Mouse (Mus musculus) ES-E14 (cell line): ENCODE results near the gene Dnah1. TPM values are rescaled to one million over a fixed set of nuclear protein-coding genes. Genes with fewer than 3 reads are reported as not detected.
A peak's percentile ranks its signal among the peaks of the same experiment; 100 is the strongest.

Experiments used
- DNase-seq: peaks from one replicate; pipeline ENCODE4 v3.0.0-alpha.2; 2013; ENCODE audit warnings: low read depth, low spot score
- H3K27ac ChIP-seq: 2 replicates; pipeline ENCODE4 v1.5.1; 2012; ENCODE audit warnings: low read depth, mild to moderate bottlenecking, low read length, moderate library complexity, mixed read lengths; ENCODE audit not compliant: poor library complexity, insufficient read depth, severe bottlenecking
- H3K36me3 ChIP-seq: 2 replicates; pipeline ENCODE4 v1.6.1; 2012; ENCODE audit warnings: mild to moderate bottlenecking, low read length, moderate library complexity, mixed read lengths; ENCODE audit not compliant: control insufficient read depth, poor library complexity, insufficient read depth, severe bottlenecking
- H3K4me1 ChIP-seq, 2 experiments: fragments of 150-350 bp in 1 of 2; sonication (generic) in 1 of 2; 2 replicates each; pipeline ENCODE4 v1.6.1; 2012; ENCODE audit warnings: low read length in 2 of 2, mild to moderate bottlenecking in 1 of 2, mixed read lengths in 1 of 2; ENCODE audit not compliant: control insufficient read depth in 2 of 2, insufficient read depth in 2 of 2, poor library complexity in 1 of 2
- H3K4me3 ChIP-seq, 2 experiments: fragments of 150-350 bp in 1 of 2; sonication (generic) in 1 of 2; 2 replicates each; pipeline ENCODE4 v1.5.1; 2012; ENCODE audit warnings: low read length in 2 of 2, low read depth in 1 of 2, mild to moderate bottlenecking in 1 of 2, mixed read lengths in 1 of 2; ENCODE audit not compliant: insufficient read depth in 1 of 2, poor library complexity in 1 of 2, severe bottlenecking in 1 of 2
- H3K9ac ChIP-seq: 2 replicates; pipeline ENCODE4 v1.6.1; 2012; ENCODE audit warnings: low read depth, mild to moderate bottlenecking, low read length, mixed read lengths; ENCODE audit not compliant: poor library complexity, insufficient read depth, severe bottlenecking
- H3K9me3 ChIP-seq: fragments of 150-350 bp; sonication (generic); 2 replicates; pipeline ENCODE4 v1.6.1; 2012; ENCODE audit warnings: low read depth, mild to moderate bottlenecking, low read length; ENCODE audit not compliant: control insufficient read depth, insufficient read depth
- CHD2 ChIP-seq: IDR thresholded peaks from 2 replicates; pipeline ENCODE4 v1.6.1; 2014; ENCODE audit warnings: mild to moderate bottlenecking, low read depth, low read length, inconsistent platforms
- HCFC1 ChIP-seq: IDR thresholded peaks from 2 replicates; pipeline ENCODE4 v1.6.1; 2012; ENCODE audit warnings: low read length, inconsistent platforms, borderline replicate concordance; ENCODE audit not compliant: insufficient read depth
- MAFK ChIP-seq: IDR thresholded peaks from 2 replicates; pipeline ENCODE4 v1.6.1; 2014; ENCODE audit warnings: mild to moderate bottlenecking, low read depth, low read length, inconsistent platforms; ENCODE audit not compliant: insufficient read depth
- ZC3H11A ChIP-seq: IDR thresholded peaks from 2 replicates; pipeline ENCODE4 v1.6.1; 2012; ENCODE audit warnings: low read depth, mild to moderate bottlenecking, inconsistent platforms, low read length, borderline replicate concordance
- ZNF384 ChIP-seq: IDR thresholded peaks from 2 replicates; pipeline ENCODE4 v1.6.1; 2012; ENCODE audit warnings: low read depth, low read length, inconsistent platforms
- in situ Hi-C, 2 experiments: fragments of 600-800 bp; cut with MboI; formaldehyde crosslinking; loops; one replicate each; pipeline ENCODE4 v1.15.1; 2025; ENCODE audit warnings: low sequenced_read_pairs in 2 of 2, inconsistent platforms in 1 of 2; ENCODE audit not compliant: unreplicated experiment in 2 of 2
- total RNA-seq: library from RNA; depleted of rRNA; stranded (reverse); fragments of 300-350 nt; gene quantifications from 2 replicates; pipeline ENCODE4 v1.2.3, GENCODE M21; 2012

Dnah1 gene
- total RNA-seq, 1 experiment: 0.80 TPM

DNA sequence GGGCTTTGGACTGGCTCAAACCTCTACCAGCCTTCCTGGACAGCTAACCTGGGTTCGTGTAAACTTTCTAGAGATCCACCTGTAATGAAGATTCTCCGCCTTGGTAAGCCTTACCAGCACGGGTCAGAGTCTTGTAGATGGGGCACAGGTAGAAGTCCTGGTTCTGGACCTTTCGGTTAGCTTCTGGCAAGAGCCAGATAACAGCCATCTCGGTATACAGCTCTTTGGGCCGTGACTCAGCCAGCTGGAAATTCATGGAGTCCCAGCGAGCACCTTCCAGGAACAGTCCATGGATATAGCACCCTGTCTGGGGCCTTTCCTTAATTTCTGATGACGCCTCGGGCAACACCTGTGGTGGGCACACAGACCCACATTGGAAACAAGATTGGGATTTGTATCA lies 62.8 kb downstream of the Dnah1 start:
- TF ChIP-seq ZC3H11A (no peak), CHD2 (no peak), MAFK (no peak), ZNF384 (no peak), HCFC1 (no peak)
- no peak overlapping the region for H3K27ac ChIP-seq
- in situ Hi-C loops: no loop called here
- no peak for DNase-seq
- no peak overlapping the region for H3K9ac ChIP-seq
- no peak overlapping the region for H3K4me3 ChIP-seq
- H3K4me1 ChIP-seq: no peaks in the 10 kb centered on the region
- H3K9me3 ChIP-seq: no peaks in the 10 kb centered on the region
- H3K36me3 ChIP-seq: peaks cover 38% of the 10 kb centered on the region

DNA sequence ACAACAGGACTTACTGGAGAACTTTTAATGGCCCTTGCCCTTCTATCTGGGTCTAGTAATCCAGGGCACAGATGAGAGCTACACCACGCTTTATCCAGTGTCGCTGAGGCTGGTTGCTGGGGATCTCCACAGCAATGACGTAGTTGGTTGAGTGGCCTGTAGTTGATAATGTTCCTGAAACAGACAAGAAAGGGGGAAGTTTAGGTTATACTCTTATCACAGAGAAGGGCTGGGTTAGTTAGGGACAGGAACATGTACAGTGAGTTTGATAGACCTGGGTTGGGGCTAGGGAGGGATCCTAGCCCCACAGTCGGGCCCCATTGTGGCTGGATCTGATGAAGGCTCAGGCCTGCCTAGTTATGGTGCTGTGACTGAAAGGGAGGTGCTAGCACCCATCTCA lies 63.3 kb downstream of the Dnah1 start:
- Histone ChIP-seq H3K4me3 (no peak overlapping the region), H3K4me1 (no peaks in the 10 kb centered on the region), H3K9ac (no peak overlapping the region), H3K36me3 (peaks cover 41% of the 10 kb centered on the region), H3K9me3 (no peaks in the 10 kb centered on the region), H3K27ac (no peak overlapping the region)
- TF ChIP-seq ZC3H11A (no peak), MAFK (no peak), ZNF384 (no peak), CHD2 (no peak), HCFC1 (no peak)
- in situ Hi-C loops: no loop called here
- DNase-seq: no peak

DNA sequence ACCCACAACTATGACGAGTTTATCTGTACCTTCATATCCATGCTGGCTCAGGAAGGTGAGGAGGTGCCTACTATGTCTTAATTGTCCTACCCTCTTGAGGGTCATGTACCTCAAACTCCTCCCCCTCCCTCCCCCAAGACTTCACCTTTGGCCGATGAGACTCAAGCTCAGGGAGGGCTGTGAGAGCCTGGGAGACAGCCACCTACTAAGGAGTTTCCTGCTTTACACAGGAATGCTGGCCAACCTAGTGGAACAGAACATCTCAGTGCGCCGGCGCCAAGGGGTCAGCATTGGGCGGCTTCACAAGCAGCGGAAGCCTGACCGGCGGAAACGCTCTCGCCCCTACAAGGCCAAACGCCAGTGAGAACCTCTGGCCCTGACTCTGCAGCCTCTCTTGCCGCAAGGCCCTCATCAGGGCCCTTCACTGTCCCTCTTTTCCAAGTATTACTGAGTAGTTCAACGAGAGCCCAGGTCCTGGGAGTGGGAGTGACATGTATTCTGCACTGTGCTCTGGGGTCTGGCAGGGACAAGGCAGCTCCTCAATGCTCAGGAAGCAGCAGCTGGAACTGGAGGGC lies 65.1 kb downstream of the Dnah1 start:
- Histone ChIP-seq H3K36me3 (peaks cover 56% of the 10 kb centered on the region), H3K4me1 (no peaks in the 10 kb centered on the region), H3K4me3 (no peak overlapping the region), H3K9me3 (no peaks in the 10 kb centered on the region), H3K27ac (no peak overlapping the region), H3K9ac (no peak overlapping the region)
- TF ChIP-seq HCFC1 (no peak), ZNF384 (no peak), ZC3H11A (no peak), MAFK (no peak), CHD2 (no peak)
- in situ Hi-C loops: loop anchor here in 1 of 2 experiments (10.0 kb wide), 1 partner anchor 56 kb away; no protein-coding TSS in a partner anchor
- DNase-seq: no peak

DNA sequence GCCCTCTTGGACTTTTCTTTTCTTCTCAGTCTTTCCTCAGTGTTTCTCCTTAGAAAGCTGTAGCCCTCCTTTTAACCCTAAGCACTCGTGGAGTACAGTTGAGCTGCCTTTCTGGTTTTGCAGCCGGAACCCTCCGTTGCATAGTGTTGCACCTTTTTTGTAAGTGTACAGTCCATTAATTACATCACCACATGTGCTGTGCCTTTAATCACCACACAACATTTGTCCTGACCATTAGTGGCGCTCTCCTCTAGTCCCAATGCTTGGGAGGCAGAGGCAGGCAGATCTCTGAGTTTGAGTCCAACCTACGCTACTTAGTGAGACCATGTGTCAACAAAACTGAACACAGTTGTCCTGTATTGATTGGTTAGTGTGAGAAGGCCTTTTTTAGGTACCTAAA lies 71.6 kb downstream of the Dnah1 start:
- TF ChIP-seq ZC3H11A (no peak), CHD2 (no peak)
- in situ Hi-C loops: loop anchor here in 1 of 2 experiments (10.0 kb wide), 1 partner anchor 63 kb away; no protein-coding TSS in a partner anchor
- H3K27ac ChIP-seq: no peak overlapping the region
- peak overlapping the region; percentile 91 for H3K9ac ChIP-seq
- H3K36me3 ChIP-seq: peaks cover 33% of the 10 kb centered on the region
- H3K9me3 ChIP-seq: no peaks in the 10 kb centered on the region
- H3K4me1 ChIP-seq: no peaks in the 10 kb centered on the region; a peak in 1 of 4 replicates
- H3K4me3 ChIP-seq: peak overlapping the region; percentile 78 to 92
- no peak for DNase-seq

DNA sequence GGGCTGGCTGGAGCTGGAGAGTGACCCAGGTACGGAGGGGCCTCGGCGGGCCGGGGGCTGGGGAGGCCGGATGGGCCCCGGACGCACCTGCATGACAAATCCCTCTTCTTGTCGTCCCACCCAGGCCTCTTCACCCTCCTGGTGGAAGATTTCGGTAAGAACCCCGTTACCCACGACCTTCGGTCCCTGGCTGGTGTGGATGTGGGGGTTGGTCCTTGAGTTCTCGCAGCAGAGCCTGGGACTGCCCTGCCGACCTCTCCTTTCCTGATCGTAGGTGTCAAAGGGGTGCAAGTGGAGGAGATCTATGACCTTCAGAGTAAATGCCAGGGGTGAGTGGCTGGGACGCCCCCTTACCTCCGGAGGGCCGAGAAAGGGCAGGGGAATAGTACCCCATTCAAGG lies 72.1 kb downstream of the Dnah1 start:
- Histone ChIP-seq H3K4me1 (no peaks in the 10 kb centered on the region; a peak in 1 of 4 replicates), H3K9ac (peak overlapping the region; percentile 91), H3K4me3 (peak overlapping the region; percentile 78 to 92), H3K27ac (peak overlapping the region; percentile 7; the same call in 1 of the 2 replicates), H3K9me3 (no peaks in the 10 kb centered on the region), H3K36me3 (peaks cover 32% of the 10 kb centered on the region)
- in situ Hi-C loops: loop anchor here in 1 of 2 experiments (10.0 kb wide), 1 partner anchor 63 kb away; no protein-coding TSS in a partner anchor
- no peak for DNase-seq
- TF ChIP-seq ZNF384 (no peak), ZC3H11A (no peak), HCFC1 (no peak), CHD2 (no peak), MAFK (no peak)
